Mouse (Mus musculus) fat pad, adult 2 months (tissue): ENCODE measurements around the gene Ror2.

Experiments
- DNase-seq: peaks from one replicate; pipeline ENCODE4 v3.0.0-alpha.2; 2011; ENCODE audit warnings: low read depth, low spot score; ENCODE audit errors: extremely low read depth

Ror2 gene

DNA sequence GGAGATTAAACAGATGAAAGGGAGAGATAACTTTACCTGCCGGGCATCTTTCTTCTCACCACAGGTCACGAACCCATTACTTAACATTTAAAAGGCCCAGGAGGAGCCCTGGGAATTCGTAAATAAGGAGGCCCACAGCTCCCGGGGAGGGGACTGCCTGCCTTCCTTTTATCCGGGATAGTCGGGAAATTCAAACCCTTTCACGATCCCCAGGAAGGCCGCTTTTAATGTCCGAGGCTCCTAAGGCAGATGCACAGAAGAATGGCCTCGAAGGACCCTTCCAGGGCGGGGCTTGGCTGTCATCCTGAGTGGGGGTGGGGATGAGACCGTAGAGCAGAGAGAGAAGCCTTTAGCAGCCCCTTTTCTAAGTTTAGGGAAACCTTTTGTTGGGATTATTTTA, 51.1 kb downstream of the Ror2 start:
- no peak for DNase-seq

DNA sequence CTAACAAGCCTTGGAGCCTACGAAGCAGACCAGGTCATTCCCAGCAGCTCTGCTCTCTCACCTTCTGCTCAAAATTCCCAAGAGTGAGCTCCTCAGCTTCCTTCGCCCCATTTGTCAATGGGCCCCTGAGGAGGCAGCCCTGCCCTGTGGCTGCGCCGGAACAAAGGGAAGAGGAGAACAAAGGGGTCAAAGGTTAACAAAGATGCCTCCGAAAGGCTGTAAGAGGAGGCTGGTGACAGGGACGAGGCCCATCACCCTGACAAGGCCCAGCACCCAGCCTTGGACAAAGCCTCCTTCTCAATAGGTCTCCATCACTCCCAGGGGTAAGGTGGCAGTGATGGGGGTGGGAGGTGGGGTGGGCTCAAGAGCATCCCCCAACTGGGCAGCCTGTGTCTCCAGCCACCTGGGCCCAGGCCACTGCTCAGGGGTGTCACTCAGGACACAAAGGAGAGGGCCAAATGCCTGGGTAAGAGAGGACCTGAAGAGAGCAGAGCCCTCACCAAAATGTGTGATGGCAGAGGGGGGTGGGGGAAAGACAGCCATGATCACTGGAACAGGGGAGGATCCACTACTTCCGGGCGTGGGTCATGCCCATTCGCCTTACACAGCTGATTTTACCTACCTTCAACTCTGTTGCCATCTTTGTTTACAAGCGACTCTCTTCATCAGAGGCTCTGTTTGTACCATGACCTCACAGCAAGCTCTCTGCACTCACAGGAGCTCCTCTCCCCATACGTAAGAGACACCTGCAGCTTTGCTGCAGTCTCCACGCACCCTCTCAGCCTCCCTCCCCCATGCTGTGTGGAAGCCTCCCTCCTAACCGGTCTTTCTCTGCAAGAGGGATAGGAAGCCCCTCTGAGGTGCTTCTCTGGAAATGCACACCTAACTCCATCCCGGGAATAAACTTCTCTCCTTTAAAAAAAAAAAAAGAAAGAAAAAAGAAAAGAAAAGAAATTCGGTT, 51.8 kb downstream of the Ror2 start:
- DNase-seq, result no peak

DNA sequence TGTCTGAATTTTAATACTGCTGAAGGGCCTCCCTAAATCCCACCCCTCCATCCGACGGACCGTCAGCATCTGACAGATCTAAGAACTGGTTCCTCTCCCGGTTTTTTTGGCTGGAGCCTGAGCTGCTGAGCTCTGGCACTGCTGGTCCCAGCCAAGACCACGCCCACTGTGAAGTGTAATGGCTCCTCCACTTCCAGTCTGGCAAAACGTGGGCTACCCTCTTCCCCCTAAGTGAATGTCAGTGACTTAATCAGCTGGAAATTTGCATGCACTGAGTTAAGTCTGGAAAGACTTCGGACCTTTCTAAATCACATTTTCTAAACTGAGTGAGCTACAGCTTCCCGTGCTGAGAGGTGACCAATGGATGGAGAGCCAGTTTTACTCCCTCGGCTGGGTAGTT, 52.5 kb downstream of the Ror2 start:
- DNase-seq, result no peak

GRCm38 (mm10) chr13:53232419-53232818, 53.5 kb downstream of the Ror2 start:
- DNase-seq, result no peak

DNA sequence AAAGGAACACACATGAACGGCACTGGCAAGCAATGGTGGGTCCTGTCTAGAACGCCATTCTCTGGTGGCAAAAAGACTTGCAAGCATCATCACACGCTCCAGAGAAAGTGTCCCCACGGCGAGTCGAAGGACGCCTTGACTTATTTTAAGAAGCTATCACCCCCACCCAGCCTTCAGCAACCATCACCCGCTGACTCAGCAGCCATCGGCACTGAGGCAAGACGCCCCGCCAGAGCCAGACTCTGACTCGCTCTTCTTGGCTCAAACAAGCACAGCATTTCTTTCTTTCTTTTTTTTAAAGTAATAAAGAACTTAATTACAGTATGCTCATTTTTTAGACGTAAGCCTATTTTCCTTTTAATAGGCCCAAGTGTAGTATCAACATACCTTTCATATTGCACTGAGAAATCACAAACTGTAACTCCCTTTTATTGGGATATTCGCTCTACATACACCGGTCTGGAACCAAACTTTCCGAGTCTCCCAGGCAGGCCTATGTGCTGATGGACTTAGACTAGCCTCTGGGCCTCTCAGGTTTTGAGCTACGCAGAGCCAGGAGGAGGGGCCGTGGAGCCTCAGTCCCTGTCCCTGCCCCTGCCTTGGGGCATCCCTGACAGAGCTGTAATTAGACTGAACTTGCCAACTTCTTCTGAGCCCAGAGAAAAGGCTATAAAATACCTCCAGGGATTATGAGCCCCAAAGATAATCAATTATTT, 55.3 kb downstream of the Ror2 start:
- DNase-seq, result no peak

DNA sequence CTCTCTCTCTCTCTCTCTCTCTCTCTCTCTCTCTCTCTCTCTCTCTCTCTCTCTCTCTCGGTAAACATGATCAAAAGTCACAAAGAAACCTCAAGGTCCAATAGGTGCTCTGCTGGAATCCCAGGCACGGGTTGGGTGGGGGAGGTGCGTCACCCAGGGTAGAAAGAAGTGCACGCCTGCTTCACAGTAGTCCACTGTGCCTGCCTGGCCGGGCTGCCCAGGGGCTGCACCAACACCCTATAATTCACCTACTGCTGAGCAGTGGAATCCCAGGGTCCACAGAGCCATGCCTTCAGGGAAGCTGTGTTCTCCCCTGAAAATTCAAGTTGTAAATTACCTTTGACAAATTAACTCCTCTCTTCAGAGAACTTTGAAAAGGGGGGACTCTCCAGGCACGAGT, 58.9 kb downstream of the Ror2 start:
- no peak for DNase-seq

DNA sequence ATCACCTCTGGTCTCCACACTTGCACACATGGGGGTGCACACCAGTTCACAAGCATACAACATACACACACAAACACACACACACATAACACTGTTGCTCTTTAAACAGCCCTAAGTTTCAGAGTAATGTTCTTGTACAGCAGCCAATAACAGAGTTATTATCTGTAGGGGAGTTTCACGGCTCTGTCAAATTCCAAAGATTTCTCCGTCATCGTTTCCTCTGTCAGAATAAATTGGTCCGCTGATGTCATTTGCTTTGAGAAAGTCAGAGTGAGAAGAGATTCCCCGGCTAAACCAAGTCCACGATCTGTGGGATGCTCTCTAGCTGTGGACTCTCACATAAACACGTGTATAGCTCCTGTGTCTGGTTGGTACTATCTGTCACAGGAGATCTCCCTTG, 59.5 kb downstream of the Ror2 start:
- DNase-seq, result no peak

GRCm38 (mm10) chr13:53225925-53226324, 60.0 kb downstream of the Ror2 start:
- no peak for DNase-seq

DNA sequence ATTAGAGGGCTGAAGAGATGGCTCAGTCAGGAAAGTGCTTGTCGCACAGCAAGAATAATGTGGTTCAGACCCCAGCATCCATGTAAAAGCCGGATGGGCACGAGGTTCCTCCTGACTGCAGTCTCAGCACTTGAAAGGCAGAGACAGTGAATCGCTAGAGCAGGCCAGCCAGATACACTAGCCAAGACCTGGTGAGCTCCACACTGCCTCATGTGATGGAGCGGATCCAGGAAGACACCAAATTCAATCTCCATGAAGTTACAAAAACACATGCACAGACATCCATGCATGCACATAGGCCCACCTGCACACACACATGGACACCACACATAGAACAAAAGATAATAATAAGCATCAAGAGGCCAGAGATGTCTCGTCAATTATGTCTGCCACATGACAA, 64.7 kb downstream of the Ror2 start:
- no peak for DNase-seq

GRCm38 (mm10) chr13:53219889-53220288, 66.0 kb downstream of the Ror2 start:
- DNase-seq, result no peak

DNA sequence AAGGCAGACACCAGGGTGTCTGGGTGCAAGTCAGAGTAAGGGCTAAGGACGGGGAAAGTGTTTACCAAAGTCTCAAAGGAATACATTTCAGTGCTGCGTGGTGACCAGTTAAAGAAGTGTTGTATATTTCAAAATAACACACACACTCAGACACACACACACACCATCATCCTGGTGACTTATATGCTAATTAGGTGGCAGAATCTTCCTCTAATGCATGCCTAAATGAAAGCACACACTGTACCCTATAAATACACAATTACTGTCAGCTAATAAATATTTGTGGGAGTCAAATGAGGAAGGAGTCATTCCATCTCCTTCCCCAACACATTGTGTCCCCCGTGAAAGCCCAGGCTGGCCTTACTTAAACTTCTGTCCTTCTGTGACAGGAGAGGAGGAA, 66.5 kb downstream of the Ror2 start:
- DNase-seq, result no peak

DNA sequence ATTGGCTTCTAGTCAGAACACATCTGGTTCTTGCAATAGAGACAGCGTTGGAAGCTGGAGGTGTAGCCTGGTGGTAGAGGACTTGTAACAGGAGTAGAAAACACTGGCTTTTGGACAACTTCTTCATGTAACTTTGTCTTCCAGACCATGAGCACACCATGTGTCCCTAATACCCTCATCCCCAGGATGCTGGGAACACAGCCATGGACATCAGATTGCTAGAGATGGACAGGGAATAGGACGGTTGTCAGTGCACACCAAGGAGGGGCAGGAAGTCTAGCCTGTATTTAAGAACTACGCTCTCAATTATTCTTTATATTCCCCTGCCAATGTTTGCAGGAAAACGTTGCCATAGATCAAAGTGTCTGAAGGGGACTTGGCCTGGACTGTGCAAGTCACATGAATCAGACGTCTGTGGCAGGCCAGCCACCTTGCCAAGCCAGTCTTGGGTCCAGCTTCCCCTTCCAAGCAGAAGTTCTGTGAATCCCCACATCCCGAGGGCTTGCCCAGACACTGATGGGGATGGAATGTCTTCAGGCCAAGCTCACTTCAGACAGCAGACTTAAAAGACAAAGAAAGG, 68.4 kb downstream of the Ror2 start:
- DNase-seq, result no peak

GRCm38 (mm10) chr13:53211971-53212733, 73.8 kb downstream of the Ror2 start:
- no peak for DNase-seq

- DNase-seq, result no peak
These were observed 77.4 kb downstream of the Ror2 start for GRCm38 (mm10) chr13:53208556-53208955.

DNA sequence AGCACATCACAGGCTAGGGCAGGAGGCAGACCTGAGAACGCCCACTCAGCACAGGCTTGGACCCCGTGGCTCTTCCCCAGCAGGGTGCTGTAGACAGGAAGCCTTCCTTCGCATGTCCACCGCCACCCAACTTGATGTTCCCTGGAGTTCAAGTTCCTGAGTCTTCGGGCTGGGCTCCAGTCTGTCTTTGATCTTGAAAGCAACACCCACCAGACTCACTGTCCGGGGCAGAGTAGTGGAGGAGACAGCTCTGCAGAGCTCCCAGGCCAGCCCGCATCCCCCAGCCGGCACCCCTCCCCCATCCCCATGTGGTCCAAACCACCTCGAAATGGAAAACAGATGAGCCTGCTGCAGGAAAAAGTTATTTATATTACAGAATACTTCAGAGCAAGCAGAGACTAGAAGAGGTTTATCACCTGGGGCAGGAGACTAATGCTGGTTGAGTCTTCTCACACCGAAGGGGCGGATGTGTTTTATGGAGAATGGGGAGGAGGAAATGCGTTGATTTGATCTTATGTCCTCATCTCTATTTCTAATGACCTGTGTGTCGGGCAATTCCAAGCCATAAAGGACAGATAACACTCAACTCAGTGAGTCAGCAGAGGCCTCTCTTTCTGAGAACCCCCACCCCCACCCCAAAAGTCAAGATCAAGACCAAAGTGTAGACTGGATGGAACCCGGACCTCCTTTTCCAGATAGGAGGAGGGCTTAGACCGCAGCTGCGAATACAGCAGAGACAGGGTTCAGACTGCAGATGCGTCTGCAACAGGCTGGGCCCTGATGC, 80.6 kb downstream of the Ror2 start:
- no peak for DNase-seq

GRCm38 (mm10) chr13:53202439-53202830, 83.5 kb downstream of the Ror2 start:
- no peak for DNase-seq

GRCm38 (mm10) chr13:53201628-53202438, 84.1 kb downstream of the Ror2 start:
- no peak for DNase-seq

- DNase-seq, result no peak
These were observed 85.8 kb downstream of the Ror2 start for GRCm38 (mm10) chr13:53200121-53200520.

- DNase-seq, result no peak
These were observed 86.7 kb downstream of the Ror2 start for GRCm38 (mm10) chr13:53199262-53199661.

GRCm38 (mm10) chr13:53196690-53197089, 89.2 kb downstream of the Ror2 start:
- DNase-seq, result no peak
